Mouse (Mus musculus): Measurements from ENCODE around the gene Tmem201.

- TF ChIP-seq CTCF (IDR thresholded peaks at IDR 0.05; ENCODE audit: low read depth), result no peak
- TF ChIP-seq EP300 (IDR thresholded peaks at IDR 0.05; ENCODE audit: low read depth), result no peak
Observed at GRCm38 (mm10) chr4:149724916-149725470, 12.9 kb downstream of the Tmem201 start.

Measured in liver, embryonic 14.5 days (tissue).